Mouse (Mus musculus) hindbrain, embryonic 16.5 days (tissue): ENCODE measurements around the gene Fars2. TPM values are rescaled to one million over a fixed set of nuclear protein-coding genes. Genes with fewer than 3 reads are reported as not detected.
A peak's percentile ranks its signal among the peaks of the same experiment; 100 is the strongest.

ENCODE experiments used
- ATAC-seq: fragments of 200-750 bp; cut with Nextera tagmentation; 2 replicates; pipeline ENCODE4 v1.8.0; 2017; ENCODE audit warnings: moderate TSS enrichment, moderate library complexity
- H3K27ac ChIP-seq: fragments of 300-500 bp; sonication (generic); 2 replicates; pipeline ENCODE4 v1.5.1; 2014; ENCODE audit warnings: low read depth, mild to moderate bottlenecking, control low read depth, low read length, moderate library complexity
- H3K27me3 ChIP-seq: fragments of 300-500 bp; sonication (generic); replicated peaks from 2 replicates; pipeline ENCODE4 v1.6.1; 2014; ENCODE audit warnings: low read length; ENCODE audit not compliant: control insufficient read depth, insufficient read depth
- H3K36me3 ChIP-seq: fragments of 300-500 bp; sonication (generic); 2 replicates; pipeline ENCODE4 v1.6.1; 2014; ENCODE audit warnings: mild to moderate bottlenecking, low read length, moderate library complexity, mixed read lengths; ENCODE audit not compliant: control insufficient read depth, insufficient read depth
- H3K4me1 ChIP-seq: fragments of 300-500 bp; sonication (generic); 2 replicates; pipeline ENCODE4 v1.6.1; 2014; ENCODE audit warnings: low read depth, low read length; ENCODE audit not compliant: control insufficient read depth, insufficient read depth
- H3K4me2 ChIP-seq: fragments of 300-500 bp; sonication (generic); 2 replicates; pipeline ENCODE4 v1.6.1; 2014; ENCODE audit warnings: mild to moderate bottlenecking, low read length, control low read depth, moderate library complexity
- H3K4me3 ChIP-seq: fragments of 300-500 bp; sonication (generic); 2 replicates; pipeline ENCODE4 v1.5.1; 2014; ENCODE audit warnings: mild to moderate bottlenecking, low read length, control low read depth, moderate library complexity
- H3K9ac ChIP-seq: fragments of 300-500 bp; sonication (generic); 2 replicates; pipeline ENCODE4 v1.6.1; 2014; ENCODE audit warnings: low read depth, mild to moderate bottlenecking, control low read depth, low read length, moderate library complexity
- H3K9me3 ChIP-seq: fragments of 300-500 bp; sonication (generic); 2 replicates; pipeline ENCODE4 v1.6.1; 2014; ENCODE audit warnings: mild to moderate bottlenecking, low read length, moderate library complexity; ENCODE audit not compliant: control insufficient read depth
- WGBS: fragments of 180-500 bp; shearing (Covaris S2); extraction: QIAGEN DNeasy Blood & Tissue Kit; methylation state at CpG from one replicate; pipeline ENCODE4 v1.1.7; 2014; 5-methylcytosine and 5-hydroxymethylcytosine counted together
- polyA plus RNA-seq: library from polyadenylated mRNA; unstranded; fragments of >200 nt; fragmentation: Nextera tagmentation; extraction: Ambion mirVana; gene quantifications from 2 replicates; pipeline ENCODE4 v1.2.1, GENCODE M21; 2015

The Fars2 gene
- polyA plus RNA-seq, 1 experiment from 2014 or later = 29.2 TPM

GRCm38 (mm10) chr13:36305306-36305705, 188.1 kb downstream of the Fars2 start:
- no peaks in the 10 kb centered on the region for H3K9me3 ChIP-seq
- no peak overlapping the region for H3K4me3 ChIP-seq
- no peaks in the 10 kb centered on the region for H3K27me3 ChIP-seq
- 63% methylated on average over 2 of the region's 2 CpGs for WGBS
- ATAC-seq = no peak
- H3K4me1 ChIP-seq = no peaks in the 10 kb centered on the region
- H3K36me3 ChIP-seq = no peaks in the 10 kb centered on the region
- H3K4me2 ChIP-seq = no peak overlapping the region
- H3K27ac ChIP-seq = no peak overlapping the region
- no peak overlapping the region for H3K9ac ChIP-seq

- H3K27ac ChIP-seq = no peak overlapping the region
- ATAC-seq = no peak
Observed at GRCm38 (mm10) chr13:36307386-36307785, 190.2 kb downstream of the Fars2 start.

GRCm38 (mm10) chr13:36309160-36309559, 191.9 kb downstream of the Fars2 start:
- Histone ChIP-seq H3K27me3 (no peaks in the 10 kb centered on the region), H3K27ac (no peak overlapping the region), H3K4me2 (no peak overlapping the region), H3K9me3 (no peaks in the 10 kb centered on the region), H3K4me1 (no peaks in the 10 kb centered on the region), H3K4me3 (no peak overlapping the region), H3K9ac (no peak overlapping the region), H3K36me3 (no peaks in the 10 kb centered on the region)
- 85% methylated on average over 1 of the region's 1 CpGs for WGBS
- no peak for ATAC-seq

More at GRCm38 (mm10) chr13:36307386-36307785, 190.2 kb downstream of the Fars2 start:
- H3K4me2 ChIP-seq = no peak overlapping the region
- no peaks in the 10 kb centered on the region for H3K36me3 ChIP-seq
- whole genome bisulfite sequencing = 53% methylated on average over 4 of the region's 4 CpGs
- H3K9me3 ChIP-seq = no peaks in the 10 kb centered on the region
- H3K4me3 ChIP-seq = no peak overlapping the region
- H3K4me1 ChIP-seq = no peaks in the 10 kb centered on the region
- H3K27me3 ChIP-seq = no peaks in the 10 kb centered on the region
- H3K9ac ChIP-seq = no peak overlapping the region

- WGBS = 82% methylated on average over 8 of the region's 8 CpGs
Observed at GRCm38 (mm10) chr13:36314218-36314617, 197.0 kb downstream of the Fars2 start.

GRCm38 (mm10) chr13:36314860-36315800, 197.9 kb downstream of the Fars2 start:
- no peak overlapping the region for H3K27ac ChIP-seq
- WGBS = 87% methylated on average over 10 of the region's 10 CpGs
- H3K4me1 ChIP-seq = 0 out of 2 replicates have a peak, but pooled peaks cover 4% of the 10 kb centered on the region
- no peaks in the 10 kb centered on the region for H3K36me3 ChIP-seq
- no peaks in the 10 kb centered on the region for H3K9me3 ChIP-seq
- no peak overlapping the region for H3K4me2 ChIP-seq
- no peak overlapping the region for H3K4me3 ChIP-seq
- H3K27me3 ChIP-seq = no peaks in the 10 kb centered on the region
- no peak overlapping the region for H3K9ac ChIP-seq
- no peak for ATAC-seq

More at GRCm38 (mm10) chr13:36314218-36314617, 197.0 kb downstream of the Fars2 start:
- Histone ChIP-seq H3K4me2 (no peak overlapping the region), H3K4me3 (no peak overlapping the region), H3K36me3 (no peaks in the 10 kb centered on the region), H3K27me3 (no peaks in the 10 kb centered on the region), H3K9me3 (no peaks in the 10 kb centered on the region), H3K9ac (no peak overlapping the region), H3K27ac (no peak overlapping the region), H3K4me1 (0 out of 2 replicates have a peak, but pooled peaks cover 4% of the 10 kb centered on the region)
- ATAC-seq = no peak

- ATAC-seq = peak; percentile 77
- Histone ChIP-seq H3K27me3 (no peaks in the 10 kb centered on the region), H3K36me3 (no peaks in the 10 kb centered on the region), H3K4me1 (0 out of 2 replicates have a peak, but pooled peaks cover 4% of the 10 kb centered on the region), H3K4me3 (no peak overlapping the region), H3K9ac (no peak overlapping the region), H3K9me3 (no peaks in the 10 kb centered on the region), H3K27ac (no peak overlapping the region), H3K4me2 (no peak overlapping the region)
- 44% methylated on average over 3 of the region's 3 CpGs for WGBS
Observed at GRCm38 (mm10) chr13:36317824-36318223, 200.6 kb downstream of the Fars2 start.

GRCm38 (mm10) chr13:36324624-36325023, 207.4 kb downstream of the Fars2 start:
- Histone ChIP-seq H3K9ac (no peak overlapping the region), H3K4me2 (no peak overlapping the region), H3K27me3 (no peaks in the 10 kb centered on the region), H3K9me3 (no peaks in the 10 kb centered on the region), H3K4me1 (no peaks in the 10 kb centered on the region), H3K4me3 (no peak overlapping the region), H3K36me3 (no peaks in the 10 kb centered on the region), H3K27ac (no peak overlapping the region)
- WGBS = 97% methylated on average over 2 of the region's 2 CpGs
- ATAC-seq = no peak

- H3K36me3 ChIP-seq = no peaks in the 10 kb centered on the region
- WGBS = 83% methylated on average over 3 of the region's 3 CpGs
- H3K9me3 ChIP-seq = no peaks in the 10 kb centered on the region
- H3K27ac ChIP-seq = no peak overlapping the region
- no peaks in the 10 kb centered on the region for H3K27me3 ChIP-seq
- no peaks in the 10 kb centered on the region for H3K4me1 ChIP-seq
- no peak for ATAC-seq
- no peak overlapping the region for H3K9ac ChIP-seq
- H3K4me3 ChIP-seq = no peak overlapping the region
- H3K4me2 ChIP-seq = no peak overlapping the region
Observed at GRCm38 (mm10) chr13:36326539-36326938, 209.3 kb downstream of the Fars2 start.

- no peak overlapping the region for H3K4me2 ChIP-seq
- H3K27ac ChIP-seq = no peak overlapping the region
Observed at GRCm38 (mm10) chr13:36329871-36330270, 212.7 kb downstream of the Fars2 start.

More at GRCm38 (mm10) chr13:36329871-36330270, 212.7 kb downstream of the Fars2 start:
- ATAC-seq = no peak
- Histone ChIP-seq H3K27me3 (no peaks in the 10 kb centered on the region), H3K9me3 (no peaks in the 10 kb centered on the region), H3K9ac (no peak overlapping the region), H3K36me3 (no peaks in the 10 kb centered on the region), H3K4me1 (no peaks in the 10 kb centered on the region), H3K4me3 (no peak overlapping the region)
- 86% methylated on average over 2 of the region's 2 CpGs for WGBS
